In the genomic region with DNA sequence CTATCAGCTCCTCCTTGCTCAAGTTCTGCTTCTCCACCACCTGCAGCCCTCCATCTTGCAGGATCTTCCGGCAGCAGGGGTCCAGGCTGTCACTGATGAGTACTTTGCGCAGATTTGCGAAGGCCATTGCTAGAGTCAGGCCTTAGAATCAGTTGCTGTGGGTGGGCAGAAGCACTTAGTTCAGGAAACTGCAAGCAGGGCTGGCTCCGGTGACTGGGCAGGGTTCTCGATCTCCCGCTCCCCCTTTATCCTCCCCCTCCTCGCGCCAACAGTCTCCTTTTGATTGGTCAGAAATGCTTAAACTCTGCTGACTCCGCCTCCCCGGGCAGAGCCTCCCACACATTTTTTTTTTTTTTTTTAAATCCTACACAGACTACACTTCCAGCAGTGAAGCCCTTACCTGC, we compare ENCODE assay signal across 8 mouse cellular contexts. TPM values are rescaled to one million over a fixed set of nuclear protein-coding genes. Genes with fewer than 3 reads are reported as not detected.
DNase-seq lines count a peak whose midpoint lies in the region; ATAC-seq and TF ChIP-seq lines count a peak whose summit lies in the region.
"Not testable (repeated sequence)": the region's sequence is repeated elsewhere in the genome, so short reads cannot be mapped to it uniquely, and the experiment has no call there.

Phgdh (minus strand) TSS at position 285 of the 404 bp plus-strand sequence.

- peak; percentile 89 for DNase-seq in forebrain, embryonic 14.5 days (ENCODE audit: low spot score)
- peak; percentile 68 to 70 for DNase-seq in heart, postnatal 10 days
- DNase-seq in kidney, postnatal 25 days = peak; percentile 76 to 85
- DNase-seq in liver, embryonic 14.5 days (ENCODE audit: low read depth in 3 of 3, low spot score in 3 of 3) = peak; percentile 52 to 55 (median 55)
- peak; percentile 77 for DNase-seq in neural tube, embryonic 10.5 days (ENCODE audit: extremely low spot score, low spot score)
- peak; percentile 31 for DNase-seq in telencephalon, adult 2 months (ENCODE audit: low read depth, low spot score)

- peaks cover 21% of the 10 kb centered on the region for H3K9me3 ChIP-seq in E14TG2a.4 (ENCODE audit: low read length)
- not testable (repeated sequence) for H3K9me3 ChIP-seq in forebrain, embryonic 14.5 days (replicated peaks; ENCODE audit: control insufficient read depth, low read length); liver, embryonic 14.5 days (ENCODE audit: control insufficient read depth, low read length)

- 1% methylated on average over 10 of the region's 10 CpGs for WGBS in forebrain, embryonic 14.5 days
- 0% methylated on average over 10 of the region's 10 CpGs for WGBS in liver, embryonic 14.5 days (ENCODE audit: insufficient replicate concordance)

- ATAC-seq in cerebellum, adult (ENCODE audit: insufficient number of reproducible peaks, low FRiP score, low TSS enrichment) = 0 out of 2 replicates have a peak, but pooled peaks have one; percentile 4
- peak; percentile 87 for ATAC-seq in forebrain, embryonic 14.5 days
- ATAC-seq in liver, embryonic 14.5 days (ENCODE audit: insufficient read depth) = peak; percentile 62

- TF ChIP-seq CTCF in E14TG2a.4 (conservative IDR thresholded peaks at IDR 0.05; ENCODE audit: low read length); liver, embryonic 14.5 days (IDR thresholded peaks at IDR 0.05; ENCODE audit: low read depth): not testable (repeated sequence)

- intact Hi-C loops in heart, postnatal 10 days (cut with DNase I) = not testable (repeated sequence)

- peak within 1 kb of the TSS; percentile 95 for H3K4me2 ChIP-seq in forebrain, embryonic 14.5 days (ENCODE audit: low read length)
- peak within 1 kb of the TSS; percentile 86 for H3K4me2 ChIP-seq in liver, embryonic 14.5 days (ENCODE audit: low read depth)

- H3K27ac ChIP-seq in forebrain, embryonic 14.5 days (ENCODE audit: low read depth, low read length) = peak within 1 kb of the TSS; percentile 44; the same call in 1 of the 2 replicates
- not testable (repeated sequence) for H3K27ac ChIP-seq in liver, embryonic 14.5 days

- peak within 1 kb of the TSS; percentile 74 for H3K9ac ChIP-seq in forebrain, embryonic 14.5 days (ENCODE audit: low read length)
- peak within 1 kb of the TSS; percentile 69 for H3K9ac ChIP-seq in liver, embryonic 14.5 days (replicated peaks)

- not testable (repeated sequence) for TF ChIP-seq EP300 in liver, embryonic 14.5 days (IDR thresholded peaks at IDR 0.05; ENCODE audit: low read depth)

- H3K4me1 ChIP-seq in E14TG2a.4 (replicated peaks; ENCODE audit: low read depth, low read length) = peaks cover 18% of the 10 kb centered on the region
- peaks cover 15% of the 10 kb centered on the region; the same call in 1 of the 2 replicates for H3K4me1 ChIP-seq in forebrain, embryonic 14.5 days (ENCODE audit: control insufficient read depth, insufficient read depth, low read length)
- H3K4me1 ChIP-seq in liver, embryonic 14.5 days (replicated peaks; ENCODE audit: control insufficient read depth in 2 of 2, insufficient read depth in 2 of 2, low read length in 1 of 2) = peaks cover 5 to 34% of the 10 kb centered on the region in 2 experiments

- peaks cover 29% of the 10 kb centered on the region for H3K36me3 ChIP-seq in E14TG2a.4 (ENCODE audit: insufficient read depth, low read length)
- H3K36me3 ChIP-seq in forebrain, embryonic 14.5 days (ENCODE audit: control insufficient read depth, insufficient read depth, low read length); liver, embryonic 14.5 days (replicated peaks; ENCODE audit: control insufficient read depth, insufficient read depth, low read depth): not testable (repeated sequence)

- H3K27me3 ChIP-seq in E14TG2a.4 (ENCODE audit: insufficient read depth, low read length) = peaks cover 15% of the 10 kb centered on the region
- not testable (repeated sequence) for H3K27me3 ChIP-seq in forebrain, embryonic 14.5 days (replicated peaks; ENCODE audit: control insufficient read depth, insufficient read depth, low read length); liver, embryonic 14.5 days (ENCODE audit: control insufficient read depth, insufficient read depth, low read length)

- peak within 1 kb of the TSS; percentile 83 for H3K4me3 ChIP-seq in E14TG2a.4 (replicated peaks; ENCODE audit: low read length)
- H3K4me3 ChIP-seq in forebrain, embryonic 14.5 days (ENCODE audit: low read depth, low read length) = peak within 1 kb of the TSS; percentile 59
- H3K4me3 ChIP-seq in liver, embryonic 14.5 days (ENCODE audit: insufficient read depth in 1 of 2, low read depth in 2 of 2, low read length in 2 of 2) = peak within 1 kb of the TSS; percentile 69 to 73

RNA-seq across cellular contexts. Expression of gene Phgdh, which starts in this region (rescaled TPM):
- polyA plus RNA-seq in forebrain, embryonic 14.5 days (2014; fragmentation: Nextera tagmentation; extraction: Ambion mirVana) = 215 and 245 TPM in 2 replicates
- 1 to 10 TPM; 5.9 to 7.4 TPM for total RNA-seq in heart, postnatal 10 days (2021)
- polyA plus RNA-seq in liver, embryonic 14.5 days (2012; rRNA removed) = 114 and 121 TPM in 2 replicates
- 207 and 218 TPM in 2 replicates for polyA plus RNA-seq in liver, embryonic 14.5 days (2014; fragmentation: Nextera tagmentation; extraction: Ambion mirVana)

Comparison
In these comparisons a context has a peak if more than half of its experiments do, and no peak if none do; other contexts are left out.
1. ATAC-seq: peak in every context shown above with its lines; median percentile 87 in forebrain, embryonic 14.5 days; 62 in liver, embryonic 14.5 days; 4 in cerebellum, adult.
2. DNase-seq: peak in every context shown above with its lines; median percentile 89 in forebrain, embryonic 14.5 days; 80 in kidney, postnatal 25 days; 77 in neural tube, embryonic 10.5 days; 69 in heart, postnatal 10 days; 55 in liver, embryonic 14.5 days; 31 in telencephalon, adult 2 months.